ENCODE assay signal across 23 mouse cellular contexts in the genomic region with DNA sequence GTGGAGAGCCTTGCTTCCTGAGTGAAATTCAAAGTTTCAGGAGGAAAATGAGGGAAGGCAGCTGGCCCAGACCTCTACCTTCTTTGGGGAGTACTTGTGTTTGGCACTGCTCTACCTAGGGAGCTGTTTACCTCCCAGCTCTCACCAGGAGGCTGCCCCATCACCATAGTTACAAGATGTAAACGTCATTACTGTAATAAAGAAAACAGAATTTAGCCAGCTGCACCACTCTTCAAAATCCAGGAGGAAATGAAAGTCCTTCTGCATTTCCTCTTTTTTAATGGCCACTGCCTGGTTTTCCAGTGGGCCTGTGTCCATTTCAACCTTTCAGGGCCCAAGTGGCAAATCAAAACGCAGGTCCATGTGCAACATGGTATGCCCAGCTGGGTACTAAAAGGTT.
DNase-seq lines count a peak whose midpoint lies in the region; ATAC-seq lines count a peak whose summit lies in the region.
"Had no signal": no experiment of that assay in that cellular context is flagged by ENCODE, and none has a peak within 500 bp of the region (broad histone marks: within the 10 kb centered on the region; RNA-seq: fewer than 3 reads in every experiment).

No protein-coding gene starts in this region.

- 36% methylated on average over 2 of the region's 2 CpGs for WGBS in hindbrain, embryonic 13.5 days
- WGBS in hindbrain, embryonic 16.5 days = 26% methylated on average over 2 of the region's 2 CpGs
- WGBS in neural tube, embryonic 13.5 days = 22% methylated on average over 2 of the region's 2 CpGs

- ATAC-seq in hindbrain, embryonic 13.5 days (ENCODE audit: low FRiP score) = no peak
- no peak for ATAC-seq in hindbrain, embryonic 16.5 days
- peak; percentile 70 for ATAC-seq in megakaryocyte progenitor cell, adult 5-6 weeks (replicated peaks; ENCODE audit: poor library complexity)
- no peak for ATAC-seq in neural tube, embryonic 13.5 days (ENCODE audit: low read depth)
- ATAC-seq: activated CD4-positive, CD25-positive, alpha-beta regulatory T cell, adult 4 months; intestine, embryonic 15.5 days had no signal

- peak overlapping the region; percentile 84 for H3K27ac ChIP-seq in hindbrain, embryonic 13.5 days
- no peak overlapping the region for H3K27ac ChIP-seq in hindbrain, embryonic 16.5 days (ENCODE audit: low read depth, low read length)
- H3K27ac ChIP-seq in neural tube, embryonic 13.5 days (replicated peaks) = peak overlapping the region; percentile 89
- H3K27ac ChIP-seq: gastrocnemius, adult 2 months; heart, embryonic 13.5 days; intestine, embryonic 15.5 days; limb, embryonic 15.5 days; liver, embryonic 15.5 days had no signal

- peak; percentile 37 for DNase-seq in forelimb bud, embryonic 11.5 days (ENCODE audit: low read depth, low spot score)
- DNase-seq in ovary, adult 18-20 months (ENCODE audit: low spot score) = no peak
- no peak for DNase-seq in lung, adult 18-20 months
- DNase-seq in thymus, postnatal 36 days = no peak
- DNase-seq: adrenal gland, postnatal 10 days; cerebellum, postnatal 14 days; embryo, embryonic 11 days; gastrocnemius, adult 2 months; heart, postnatal 36 days; lung, postnatal 10 days; thymus, postnatal 25 days had no signal

- peaks cover 57% of the 10 kb centered on the region for H3K4me1 ChIP-seq in hindbrain, embryonic 13.5 days (replicated peaks)
- H3K4me1 ChIP-seq in hindbrain, embryonic 16.5 days (ENCODE audit: control insufficient read depth, insufficient read depth, low read depth, low read length) = peaks cover 16% of the 10 kb centered on the region
- H3K4me1 ChIP-seq in neural tube, embryonic 13.5 days (replicated peaks) = peaks cover 73% of the 10 kb centered on the region
- H3K4me1 ChIP-seq: heart, embryonic 13.5 days; liver, embryonic 15.5 days; megakaryocyte, embryonic 14.5 days had no signal

- no peaks in the 10 kb centered on the region for H3K36me3 ChIP-seq in hindbrain, embryonic 13.5 days
- no peaks in the 10 kb centered on the region for H3K36me3 ChIP-seq in hindbrain, embryonic 16.5 days (ENCODE audit: control insufficient read depth, insufficient read depth, low read length)
- H3K36me3 ChIP-seq in neural tube, embryonic 13.5 days = no peaks in the 10 kb centered on the region
- H3K36me3 ChIP-seq: G1E; heart, embryonic 13.5 days; intestine, embryonic 15.5 days; limb, embryonic 15.5 days; liver, embryonic 15.5 days had no signal

- no peak overlapping the region for H3K4me2 ChIP-seq in hindbrain, embryonic 13.5 days
- H3K4me2 ChIP-seq in hindbrain, embryonic 16.5 days (ENCODE audit: low read length) = no peak overlapping the region
- H3K4me2 ChIP-seq in neural tube, embryonic 13.5 days = 0 out of 2 replicates have a peak overlapping the region, but pooled peaks have one; percentile 13
- H3K4me2 ChIP-seq: heart, embryonic 13.5 days; intestine, embryonic 15.5 days; limb, embryonic 15.5 days; liver, embryonic 15.5 days had no signal

- no peak overlapping the region for H3K4me3 ChIP-seq in hindbrain, embryonic 13.5 days
- no peak overlapping the region for H3K4me3 ChIP-seq in hindbrain, embryonic 16.5 days (ENCODE audit: low read length)
- H3K4me3 ChIP-seq in neural tube, embryonic 13.5 days = no peak overlapping the region
- H3K4me3 ChIP-seq: gastrocnemius, adult 2 months; heart, embryonic 13.5 days; intestine, embryonic 15.5 days; limb, embryonic 15.5 days; liver, embryonic 15.5 days; megakaryocyte, embryonic 14.5 days; myocyte had no signal

- H3K9me3 ChIP-seq in hindbrain, embryonic 13.5 days = no peaks in the 10 kb centered on the region
- H3K9me3 ChIP-seq in hindbrain, embryonic 16.5 days (ENCODE audit: control insufficient read depth, low read length) = no peaks in the 10 kb centered on the region
- H3K9me3 ChIP-seq in neural tube, embryonic 13.5 days = no peaks in the 10 kb centered on the region
- H3K9me3 ChIP-seq: heart, embryonic 13.5 days; intestine, embryonic 15.5 days; limb, embryonic 15.5 days; liver, embryonic 15.5 days; megakaryocyte, embryonic 14.5 days had no signal

- no peak overlapping the region for H3K9ac ChIP-seq in hindbrain, embryonic 13.5 days
- no peak overlapping the region for H3K9ac ChIP-seq in hindbrain, embryonic 16.5 days (ENCODE audit: low read depth, low read length)
- 0 out of 2 replicates have a peak overlapping the region, but pooled peaks have one; percentile 39 for H3K9ac ChIP-seq in neural tube, embryonic 13.5 days
- H3K9ac ChIP-seq: heart, embryonic 13.5 days; intestine, embryonic 15.5 days; limb, embryonic 15.5 days; liver, embryonic 15.5 days had no signal

- no peaks in the 10 kb centered on the region for H3K27me3 ChIP-seq in hindbrain, embryonic 13.5 days
- H3K27me3 ChIP-seq in hindbrain, embryonic 16.5 days (replicated peaks; ENCODE audit: control insufficient read depth, insufficient read depth, low read length) = no peaks in the 10 kb centered on the region
- no peaks in the 10 kb centered on the region for H3K27me3 ChIP-seq in neural tube, embryonic 13.5 days
- H3K27me3 ChIP-seq: intestine, embryonic 15.5 days; limb, embryonic 15.5 days; liver, embryonic 15.5 days; megakaryocyte, embryonic 14.5 days had no signal
